Mouse (Mus musculus): ENCODE data around the gene Tmem223. TPM values are rescaled to one million over a fixed set of nuclear protein-coding genes. Genes with fewer than 3 reads are reported as not detected.

The Tmem223 gene
- polyA plus RNA-seq, 1 experiment from 2014 or later, result 117 TPM

GRCm38 (mm10) chr19:8756635-8757387 lies 14.0 kb upstream of the Tmem223 start, which contains the start of gene Nxf1:
Nxf1 (plus strand) TSS chr19:8757073.
- Histone ChIP-seq H3K9ac (ENCODE audit: low read length) (peak within 1 kb of the TSS; percentile 97), H3K36me3 (ENCODE audit: control insufficient read depth, insufficient read depth, low read length) (0 out of 2 replicates have a peak, but pooled peaks cover 4% of the 10 kb centered on the region), H3K4me2 (replicated peaks; ENCODE audit: low read depth) (peak within 1 kb of the TSS; percentile 49), H3K27me3 (ENCODE audit: control insufficient read depth, insufficient read depth, low read length) (no peaks in the 10 kb centered on the region), H3K9me3 (ENCODE audit: control insufficient read depth, low read length) (no peaks in the 10 kb centered on the region), H3K27ac (replicated peaks) (peak within 1 kb of the TSS; percentile 96), H3K4me1 (replicated peaks; ENCODE audit: control insufficient read depth, insufficient read depth) (no peaks in the 10 kb centered on the region), H3K4me3 (ENCODE audit: low read depth, low read length) (peak within 1 kb of the TSS; percentile 94)
- ATAC-seq (ENCODE audit: low FRiP score, low TSS enrichment) (peak; percentile 94), DNase-seq (ENCODE audit: low spot score) (peak; percentile 96)
- TF ChIP-seq EP300 (optimal IDR thresholded peaks at IDR 0.05) (peak; percentile 44), CTCF (IDR thresholded peaks at IDR 0.05; ENCODE audit: low read depth) (peak; percentile 22; the same call in 1 of the 2 replicates)
- WGBS, result under 1% methylated on average over 62 of the region's 75 CpGs

GRCm38 (mm10) chr19:8757471-8757998 lies 13.3 kb upstream of the Tmem223 start:
- no peak for ATAC-seq (ENCODE audit: low FRiP score, low TSS enrichment)
- Histone ChIP-seq H3K4me2 (replicated peaks; ENCODE audit: low read depth) (peak overlapping the region; percentile 49), H3K9ac (ENCODE audit: low read length) (peak overlapping the region; percentile 97), H3K4me3 (ENCODE audit: low read depth, low read length) (peak overlapping the region; percentile 94), H3K27ac (replicated peaks) (peak overlapping the region; percentile 96), H3K36me3 (ENCODE audit: control insufficient read depth, insufficient read depth, low read length) (0 out of 2 replicates have a peak, but pooled peaks cover 6% of the 10 kb centered on the region), H3K4me1 (replicated peaks; ENCODE audit: control insufficient read depth, insufficient read depth) (no peaks in the 10 kb centered on the region), H3K27me3 (ENCODE audit: control insufficient read depth, insufficient read depth, low read length) (no peaks in the 10 kb centered on the region), H3K9me3 (ENCODE audit: control insufficient read depth, low read length) (no peaks in the 10 kb centered on the region)
- no peak for DNase-seq (ENCODE audit: low spot score)
- TF ChIP-seq EP300 (optimal IDR thresholded peaks at IDR 0.05) (no peak), CTCF (IDR thresholded peaks at IDR 0.05; ENCODE audit: low read depth) (no peak)
- WGBS, result 3% methylated on average over 14 of the region's 14 CpGs

- DNase-seq (ENCODE audit: low spot score), result no peak
- H3K4me3 ChIP-seq (ENCODE audit: low read depth, low read length), result no peak overlapping the region
- H3K9ac ChIP-seq (ENCODE audit: low read length), result no peak overlapping the region
- no peaks in the 10 kb centered on the region for H3K4me1 ChIP-seq (replicated peaks; ENCODE audit: control insufficient read depth, insufficient read depth)
- no peak for TF ChIP-seq EP300 (optimal IDR thresholded peaks at IDR 0.05)
- no peak for TF ChIP-seq CTCF (IDR thresholded peaks at IDR 0.05; ENCODE audit: low read depth)
- peaks cover 7% of the 10 kb centered on the region for H3K36me3 ChIP-seq (ENCODE audit: control insufficient read depth, insufficient read depth, low read length)
- H3K4me2 ChIP-seq (replicated peaks; ENCODE audit: low read depth), result no peak overlapping the region
- 70% methylated on average over 2 of the region's 2 CpGs for whole genome bisulfite sequencing
- no peak for ATAC-seq (ENCODE audit: low FRiP score, low TSS enrichment)
- H3K27me3 ChIP-seq (ENCODE audit: control insufficient read depth, insufficient read depth, low read length), result no peaks in the 10 kb centered on the region
- H3K27ac ChIP-seq (replicated peaks), result no peak overlapping the region
- H3K9me3 ChIP-seq (ENCODE audit: control insufficient read depth, low read length), result no peaks in the 10 kb centered on the region
Measured at GRCm38 (mm10) chr19:8758899-8759298, 11.9 kb upstream of the Tmem223 start.

GRCm38 (mm10) chr19:8760757-8761156 lies 10.0 kb upstream of the Tmem223 start:
- Histone ChIP-seq H3K9ac (ENCODE audit: low read length) (no peak overlapping the region), H3K36me3 (ENCODE audit: control insufficient read depth, insufficient read depth, low read length) (peaks cover 22% of the 10 kb centered on the region), H3K9me3 (ENCODE audit: control insufficient read depth, low read length) (no peaks in the 10 kb centered on the region), H3K4me2 (replicated peaks; ENCODE audit: low read depth) (no peak overlapping the region), H3K27me3 (ENCODE audit: control insufficient read depth, insufficient read depth, low read length) (no peaks in the 10 kb centered on the region), H3K27ac (replicated peaks) (no peak overlapping the region), H3K4me3 (ENCODE audit: low read depth, low read length) (no peak overlapping the region), H3K4me1 (replicated peaks; ENCODE audit: control insufficient read depth, insufficient read depth) (no peaks in the 10 kb centered on the region)
- ATAC-seq (ENCODE audit: low FRiP score, low TSS enrichment), result no peak
- TF ChIP-seq CTCF (IDR thresholded peaks at IDR 0.05; ENCODE audit: low read depth) (peak; percentile 51), EP300 (optimal IDR thresholded peaks at IDR 0.05) (no peak)
- no peak for DNase-seq (ENCODE audit: low spot score)
- 88% methylated on average over 2 of the region's 2 CpGs for WGBS

GRCm38 (mm10) chr19:8763276-8763675 lies 7.5 kb upstream of the Tmem223 start:
- WGBS, result 90% methylated on average over 4 of the region's 4 CpGs
- ATAC-seq (ENCODE audit: low FRiP score, low TSS enrichment) (no peak), DNase-seq (ENCODE audit: low spot score) (no peak)
- Histone ChIP-seq H3K27me3 (ENCODE audit: control insufficient read depth, insufficient read depth, low read length) (no peaks in the 10 kb centered on the region), H3K36me3 (ENCODE audit: control insufficient read depth, insufficient read depth, low read length) (peaks cover 31% of the 10 kb centered on the region), H3K27ac (replicated peaks) (no peak overlapping the region), H3K9ac (ENCODE audit: low read length) (no peak overlapping the region), H3K4me3 (ENCODE audit: low read depth, low read length) (no peak overlapping the region), H3K4me2 (replicated peaks; ENCODE audit: low read depth) (no peak overlapping the region), H3K4me1 (replicated peaks; ENCODE audit: control insufficient read depth, insufficient read depth) (no peaks in the 10 kb centered on the region), H3K9me3 (ENCODE audit: control insufficient read depth, low read length) (no peaks in the 10 kb centered on the region)
- TF ChIP-seq EP300 (optimal IDR thresholded peaks at IDR 0.05) (no peak), CTCF (IDR thresholded peaks at IDR 0.05; ENCODE audit: low read depth) (no peak)

GRCm38 (mm10) chr19:8765562-8765961 lies 5.2 kb upstream of the Tmem223 start:
- H3K4me1 ChIP-seq (replicated peaks; ENCODE audit: control insufficient read depth, insufficient read depth), result no peaks in the 10 kb centered on the region
- no peak overlapping the region for H3K4me2 ChIP-seq (replicated peaks; ENCODE audit: low read depth)
- whole genome bisulfite sequencing, result 96% methylated on average over 9 of the region's 9 CpGs
- ATAC-seq (ENCODE audit: low FRiP score, low TSS enrichment) (no peak), DNase-seq (ENCODE audit: low spot score) (no peak)
- H3K27me3 ChIP-seq (ENCODE audit: control insufficient read depth, insufficient read depth, low read length), result no peaks in the 10 kb centered on the region
- peaks cover 34% of the 10 kb centered on the region for H3K36me3 ChIP-seq (ENCODE audit: control insufficient read depth, insufficient read depth, low read length)
- TF ChIP-seq EP300 (optimal IDR thresholded peaks at IDR 0.05), result no peak
- no peak for TF ChIP-seq CTCF (IDR thresholded peaks at IDR 0.05; ENCODE audit: low read depth)
- no peak overlapping the region for H3K4me3 ChIP-seq (ENCODE audit: low read depth, low read length)
- H3K9me3 ChIP-seq (ENCODE audit: control insufficient read depth, low read length), result no peaks in the 10 kb centered on the region
- no peak overlapping the region for H3K27ac ChIP-seq (replicated peaks)
- H3K9ac ChIP-seq (ENCODE audit: low read length), result no peak overlapping the region
